In genomic region chr19:28011718-28012499, GRCm38 (mm10) we compare ENCODE assay signal across 8 mouse cellular contexts. TPM values are rescaled to one million over a fixed set of nuclear protein-coding genes. Genes with fewer than 3 reads are reported as not detected.
A peak's percentile ranks its signal among the peaks of the same experiment; 100 is the strongest.
DNase-seq lines count a peak whose midpoint lies in the region; ATAC-seq and TF ChIP-seq lines count a peak whose summit lies in the region.

No protein-coding gene starts in this region.

- peak overlapping the region; percentile 92 for H3K9ac ChIP-seq in ES-Bruce4 (ENCODE audit: low read depth, poor library complexity, severe bottlenecking)
- H3K9ac ChIP-seq in heart, embryonic 12.5 days: peak overlapping the region; percentile 95
- H3K9ac ChIP-seq in kidney, postnatal 0 days (ENCODE audit: low read depth, low read length): peak overlapping the region; percentile 92
- H3K9ac ChIP-seq in liver, adult 2 months (ENCODE audit: low read depth, low read length): peak overlapping the region; percentile 90

- TF ChIP-seq CTCF in ES-Bruce4 (IDR thresholded peaks at IDR 0.05; ENCODE audit: low read depth, low read length): no peak
- no peak for TF ChIP-seq CTCF in embryonic fibroblast, embryonic 13.5 days (IDR thresholded peaks at IDR 0.05; ENCODE audit: borderline replicate concordance, insufficient read depth, low read length)
- TF ChIP-seq CTCF in kidney, postnatal 0 days (IDR thresholded peaks at IDR 0.05; ENCODE audit: low read depth): no peak
- TF ChIP-seq CTCF in liver, adult 2 months (IDR thresholded peaks at IDR 0.05; ENCODE audit: low read depth, low read length): no peak

- H3K79me2 ChIP-seq in liver, adult 2 months (ENCODE audit: control insufficient read depth, insufficient read depth, low read length): no peaks in the 10 kb centered on the region

- H3K36me3 ChIP-seq in ES-Bruce4 (ENCODE audit: control insufficient read depth, insufficient read depth, low read length, poor library complexity, severe bottlenecking): no peaks in the 10 kb centered on the region
- H3K36me3 ChIP-seq in heart, embryonic 12.5 days: no peaks in the 10 kb centered on the region
- H3K36me3 ChIP-seq in kidney, postnatal 0 days (ENCODE audit: insufficient read depth, low read length): no peaks in the 10 kb centered on the region
- H3K36me3 ChIP-seq in liver, adult 2 months (ENCODE audit: control insufficient read depth, insufficient read depth, low read length): no peaks in the 10 kb centered on the region

- H3K4me3 ChIP-seq in ES-Bruce4 (ENCODE audit: low read depth, low read length): peak overlapping the region; percentile 87
- H3K4me3 ChIP-seq in embryonic fibroblast, embryonic 13.5 days (ENCODE audit: insufficient read depth, low read length): peak overlapping the region; percentile 70
- peak overlapping the region; percentile 84 for H3K4me3 ChIP-seq in heart, embryonic 12.5 days
- H3K4me3 ChIP-seq in kidney, postnatal 0 days (replicated peaks; ENCODE audit: low read depth, low read length): peak overlapping the region; percentile 98
- peak overlapping the region; percentile 71 for H3K4me3 ChIP-seq in liver, adult 2 months (ENCODE audit: insufficient read depth, low read depth, low read length)

- peak overlapping the region; percentile 73 for H3K4me2 ChIP-seq in heart, embryonic 12.5 days
- H3K4me2 ChIP-seq in kidney, postnatal 0 days (ENCODE audit: low read length): peak overlapping the region; percentile 71

- H3K27me3 ChIP-seq in ES-Bruce4 (ENCODE audit: control insufficient read depth, insufficient read depth, low read length, poor library complexity, severe bottlenecking): no peaks in the 10 kb centered on the region
- H3K27me3 ChIP-seq in heart, embryonic 12.5 days (replicated peaks): no peaks in the 10 kb centered on the region
- no peaks in the 10 kb centered on the region for H3K27me3 ChIP-seq in kidney, postnatal 0 days (ENCODE audit: insufficient read depth, low read length)
- no peaks in the 10 kb centered on the region for H3K27me3 ChIP-seq in liver, adult 2 months (ENCODE audit: control insufficient read depth, insufficient read depth, low read length)

- WGBS in heart, embryonic 12.5 days: under 1% methylated on average over 52 of the region's 52 CpGs
- WGBS in kidney, postnatal 0 days: under 1% methylated on average over 51 of the region's 52 CpGs
- 1% methylated on average over 52 of the region's 52 CpGs for WGBS in liver, adult 2 months

- H3K4me1 ChIP-seq in ES-Bruce4 (ENCODE audit: control insufficient read depth, insufficient read depth, low read length): no peaks in the 10 kb centered on the region
- no peaks in the 10 kb centered on the region; the same call in 1 of the 2 replicates for H3K4me1 ChIP-seq in embryonic fibroblast, embryonic 13.5 days (ENCODE audit: control insufficient read depth, insufficient read depth, low read length)
- 0 out of 2 replicates have a peak, but pooled peaks cover 3% of the 10 kb centered on the region for H3K4me1 ChIP-seq in heart, embryonic 12.5 days (replicated peaks)
- H3K4me1 ChIP-seq in kidney, postnatal 0 days (replicated peaks; ENCODE audit: insufficient read depth, low read length): no peaks in the 10 kb centered on the region; the same call in 1 of the 2 replicates
- H3K4me1 ChIP-seq in liver, adult 2 months (ENCODE audit: control insufficient read depth, insufficient read depth, low read length): peaks cover 3% of the 10 kb centered on the region; the same call in 1 of the 2 replicates

- H3K9me3 ChIP-seq in ES-Bruce4 (replicated peaks; ENCODE audit: control insufficient read depth, insufficient read depth, low read length, poor library complexity, severe bottlenecking): no peaks in the 10 kb centered on the region
- no peaks in the 10 kb centered on the region for H3K9me3 ChIP-seq in heart, embryonic 12.5 days (replicated peaks)
- no peaks in the 10 kb centered on the region for H3K9me3 ChIP-seq in kidney, postnatal 0 days (replicated peaks; ENCODE audit: low read length)

- no peak for TF ChIP-seq EP300 in ES-Bruce4 (IDR thresholded peaks at IDR 0.05; ENCODE audit: insufficient read depth, low read depth, low read length)

- DNase-seq in brain, adult 2 months (ENCODE audit: low read depth, low spot score): peak; percentile 75
- DNase-seq in kidney, postnatal 0 days (ENCODE audit: low spot score): peak; percentile 76
- DNase-seq in liver, adult 2 months (ENCODE audit: extremely low read depth, low read depth, low spot score): peak; percentile 65
- peak; percentile 26 for DNase-seq in urinary bladder, postnatal 10 days (ENCODE audit: low spot score)

- H3K27ac ChIP-seq in ES-Bruce4 (ENCODE audit: insufficient read depth, low read length): peak overlapping the region; percentile 62
- peak overlapping the region; percentile 93 for H3K27ac ChIP-seq in embryonic fibroblast, embryonic 13.5 days (ENCODE audit: insufficient read depth, low read length)
- peak overlapping the region; percentile 100 for H3K27ac ChIP-seq in heart, embryonic 12.5 days (ENCODE audit: poor library complexity, severe bottlenecking)
- peak overlapping the region; percentile 100 for H3K27ac ChIP-seq in kidney, postnatal 0 days
- H3K27ac ChIP-seq in liver, adult 2 months (replicated peaks; ENCODE audit: insufficient read depth, low read depth, low read length): peak overlapping the region; percentile 93

- ATAC-seq in heart, embryonic 12.5 days (ENCODE audit: insufficient number of reproducible peaks, low FRiP score): peak; percentile 76
- peak; percentile 67 for ATAC-seq in kidney, postnatal 0 days (replicated peaks; ENCODE audit: low FRiP score, low read depth)
- peak; percentile 45 for ATAC-seq in monocyte, adult 5-6 weeks (replicated peaks; ENCODE audit: insufficient number of reproducible peaks, low FRiP score, low TSS enrichment, poor library complexity, severe bottlenecking)

- TF ChIP-seq POLR2A in ES-Bruce4 (IDR thresholded peaks at IDR 0.05; ENCODE audit: insufficient read depth, low read length): no peak
- no peak; the same call in 1 of the 2 replicates for TF ChIP-seq POLR2A in embryonic fibroblast, embryonic 13.5 days (IDR thresholded peaks at IDR 0.05; ENCODE audit: low read depth, low read length)
- TF ChIP-seq POLR2A in liver, adult 2 months (IDR thresholded peaks at IDR 0.05; ENCODE audit: extremely low read depth, insufficient read depth, low read length): no peak

RNA-seq across cellular contexts. Expression of gene Rfx3, which starts 0.9 kb away (rescaled TPM):
- polyA plus RNA-seq in ES-Bruce4 (2011; ENCODE audit: insufficient read depth, insufficient read length, low read depth, missing spikeins): 11.9 and 14.4 TPM in 2 replicates
- 2.2 and 4.5 TPM in 2 replicates for polyA plus RNA-seq in embryonic fibroblast, embryonic 13.5 days (2011; ENCODE audit: insufficient read length, low read depth, missing spikeins)
- 6.7 and 7.8 TPM in 2 replicates for polyA plus RNA-seq in heart, embryonic 12.5 days (2016; fragmentation: Nextera tagmentation; extraction: Ambion mirVana)
- 5.6 and 6.4 TPM in 2 replicates for polyA plus RNA-seq in kidney, postnatal 0 days (2015; fragmentation: Nextera tagmentation; extraction: Ambion mirVana)
- 2.1 and 2.6 TPM in 2 replicates for total RNA-seq in liver, adult 2 months (2014; rRNA removed)
- polyA plus RNA-seq in liver, adult 2 months (2012; rRNA removed): 0.55 and 0.70 TPM in 2 replicates
- total RNA-seq in monocyte, adult 5-6 weeks (2017): 5.2 to 14.5 TPM (median 6.7 TPM) in 3 replicates

Comparison
In these comparisons a context has a peak if more than half of its experiments do, and no peak if none do; other contexts are left out.
1. Peak in every context shown above with its lines: DNase-seq, ATAC-seq, H3K4me3 ChIP-seq and H3K27ac ChIP-seq.
2. DNase-seq: peak in every context shown above with its lines; median percentile 76 in kidney, postnatal 0 days; 75 in brain, adult 2 months; 65 in liver, adult 2 months; 26 in urinary bladder, postnatal 10 days.